Mouse (Mus musculus) CH12.LX (cell line): Measurements from ENCODE around the gene Grin3a. TPM values are rescaled to one million over a fixed set of nuclear protein-coding genes. Genes with fewer than 3 reads are reported as not detected.
"Not testable (repeated sequence)": the region's sequence is repeated elsewhere in the genome, so short reads cannot be mapped to it uniquely, and the experiment has no call there.

ENCODE experiments used
- DNase-seq: peaks from one replicate; pipeline ENCODE4 v3.0.0-alpha.2; 2013; ENCODE audit errors: extremely low read depth
- H3K27ac ChIP-seq: 2 replicates; pipeline ENCODE4 v1.5.1; 2012; ENCODE audit warnings: low read depth, mild to moderate bottlenecking, control low read depth, moderate library complexity; ENCODE audit not compliant: insufficient read depth
- H3K27me3 ChIP-seq: replicated peaks from 2 replicates; pipeline ENCODE3; 2012; ENCODE audit warnings: inconsistent platforms
- H3K36me3 ChIP-seq, 2 experiments: replicated peaks in 1 of 2; 2 replicates each; pipeline versions ENCODE3 to v1.6.1; 2012; ENCODE audit warnings: inconsistent platforms in 1 of 2, low read length in 1 of 2, mild to moderate bottlenecking in 1 of 2, mixed read lengths in 1 of 2, moderate library complexity in 1 of 2; ENCODE audit not compliant: control insufficient read depth in 1 of 2, insufficient read depth in 1 of 2
- H3K4me1 ChIP-seq, 2 experiments: 2 replicates each; pipeline ENCODE4 v1.6.1; 2012; ENCODE audit warnings: inconsistent platforms in 1 of 2, moderate library complexity in 1 of 2; ENCODE audit not compliant: insufficient read depth in 2 of 2, control insufficient read depth in 1 of 2
- H3K4me2 ChIP-seq: 2 replicates; pipeline ENCODE4 v1.6.1; 2012; ENCODE audit warnings: low read depth, mild to moderate bottlenecking, control low read depth; ENCODE audit not compliant: poor library complexity, insufficient read depth, severe bottlenecking
- H3K4me3 ChIP-seq, 3 experiments: fragments of 150-350 bp in 1 of 3; sonication (generic) in 1 of 3; replicated peaks in 1 of 3; 2 replicates each; pipeline versions ENCODE3 to v1.5.1; 2011 to 2012; ENCODE audit warnings: low read depth in 2 of 3, low read length in 2 of 3, mild to moderate bottlenecking in 2 of 3, moderate library complexity in 2 of 3, control low read depth in 1 of 3, improper control_type of control experiment in 1 of 3, inconsistent platforms in 1 of 3, mixed read lengths in 1 of 3; ENCODE audit not compliant: poor library complexity in 1 of 3
- H3K79me2 ChIP-seq: replicated peaks from 2 replicates; pipeline ENCODE4 v1.6.1; 2012; ENCODE audit warnings: mild to moderate bottlenecking, moderate library complexity; ENCODE audit not compliant: control insufficient read depth, poor library complexity, insufficient read depth, severe bottlenecking; ENCODE audit errors: extremely low read depth
- H3K9ac ChIP-seq: 2 replicates; pipeline ENCODE4 v1.6.1; 2012; ENCODE audit warnings: low read depth, mild to moderate bottlenecking, control low read depth, moderate library complexity; ENCODE audit not compliant: insufficient read depth
- H3K9me3 ChIP-seq: replicated peaks from 2 replicates; pipeline ENCODE3; 2012; ENCODE audit warnings: low read length, inconsistent platforms, mixed read lengths
- SMC3 ChIP-seq: IDR thresholded peaks from 2 replicates; pipeline ENCODE4 v1.6.1; 2011; ENCODE audit warnings: low read depth, low read length, improper control_type of control experiment
- TBP ChIP-seq: conservative IDR thresholded peaks from 2 replicates; pipeline ENCODE4 v1.6.1; 2011; ENCODE audit warnings: low read depth, low read length, improper control_type of control experiment
- UBTF ChIP-seq: IDR thresholded peaks from 2 replicates; pipeline ENCODE4 v1.6.1; 2012; ENCODE audit warnings: low read depth, mild to moderate bottlenecking, inconsistent platforms, low read length, improper control_type of control experiment, moderate library complexity
- dilution Hi-C: fragments of 300-500 bp; cut with MboI; formaldehyde crosslinking; loops from 2 replicates; pipeline ENCODE4 v1.14.3; 2020; ENCODE audit warnings: low sequenced_read_pairs; ENCODE audit not compliant: extremely low pct_unique_long_range_greater_than_20kb, extremely low pct_ligation_motif_present
- in situ Hi-C: fragments of 300-500 bp; cut with MboI; formaldehyde crosslinking; loops from 3 replicates; pipeline ENCODE4 v1.14.3; 2019; ENCODE audit warnings: low sequenced_read_pairs, low pct_ligation_motif_present, low pct_unique_long_range_greater_than_20kb, mixed read lengths
- polyA plus RNA-seq: library from polyadenylated mRNA; unstranded; fragments of >175 nt; gene quantifications from 2 replicates; pipeline ENCODE4 v1.2.1, GENCODE M21; 2012; ENCODE audit warnings: low read depth; ENCODE audit not compliant: insufficient read length
- total RNA-seq, 2 experiments: library from RNA; depleted of rRNA; stranded (reverse); fragments of 300-350 nt in 1 of 2; fragments of >200 nt in 1 of 2; gene quantifications; 2 replicates each; pipeline ENCODE4 v1.2.3; 2012 to 2014

The Grin3a gene
- total and polyA plus RNA-seq, 3 experiments = 0.06 TPM; not detected in 2

DNA sequence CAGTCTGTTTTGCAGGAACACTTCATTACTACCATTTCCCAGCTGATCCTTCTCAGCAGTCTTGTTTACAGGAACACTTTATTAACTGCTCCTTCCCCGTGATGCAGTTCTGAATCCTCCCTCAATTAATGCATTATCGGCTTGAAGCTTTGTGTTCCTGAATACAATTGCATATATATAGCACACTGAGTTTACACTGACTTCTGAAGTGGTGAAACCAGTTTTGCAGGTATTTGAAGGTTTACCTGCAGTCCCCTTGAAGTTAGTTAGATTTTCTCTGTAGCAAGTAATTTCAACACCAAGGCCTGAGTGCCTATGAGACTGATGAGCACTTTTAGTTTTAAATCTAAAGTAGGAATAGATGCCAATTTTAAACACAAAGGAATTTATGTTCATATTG lies 223.3 kb downstream of the Grin3a start:
- dilution Hi-C loops = no loop called here
- TF ChIP-seq SMC3 (no peak), UBTF (no peak)

DNA sequence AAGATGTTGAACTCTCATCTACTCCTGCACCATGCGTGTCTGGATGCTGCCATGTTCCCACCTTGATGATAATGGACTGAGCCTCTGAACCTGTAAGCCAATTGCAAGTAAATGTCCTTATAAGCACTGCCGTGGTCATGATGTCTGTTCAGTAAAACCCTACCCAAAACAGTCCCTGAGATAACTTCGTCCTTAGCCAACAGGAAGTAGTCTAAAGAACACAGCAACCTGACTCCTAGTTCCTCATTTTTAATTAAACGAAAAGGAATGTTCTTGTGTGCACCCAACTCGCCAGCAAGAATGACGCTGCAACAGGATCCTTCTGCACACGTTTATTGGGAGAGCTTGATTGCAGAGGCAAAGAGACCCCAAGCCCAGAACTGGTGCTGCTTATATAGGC lies 225.7 kb downstream of the Grin3a start:
- H3K27ac ChIP-seq, H3K79me2 ChIP-seq, dilution Hi-C loops, DNase-seq, H3K27me3 ChIP-seq, H3K36me3 ChIP-seq, H3K4me1 ChIP-seq, H3K9me3 ChIP-seq, H3K4me3 ChIP-seq, H3K9ac ChIP-seq, H3K4me2 ChIP-seq: not testable (repeated sequence)
- in situ Hi-C loops = loop anchor here (10.0 kb wide), 1 partner anchor 55 kb away; no protein-coding TSS in a partner anchor

More for the DNA sequence above, 223.3 kb downstream of the Grin3a start:
- no peaks in the 10 kb centered on the region for H3K79me2 ChIP-seq
- H3K36me3 ChIP-seq = no peaks in the 10 kb centered on the region
- H3K9me3 ChIP-seq = no peaks in the 10 kb centered on the region
- in situ Hi-C loops = loop anchor here (10.0 kb wide), 1 partner anchor 57 kb away; no protein-coding TSS in a partner anchor
- peaks cover 0 to 13% of the 10 kb centered on the region in 2 experiments; a peak in 2 of 4 replicates for H3K4me1 ChIP-seq
- H3K4me2 ChIP-seq = no peak overlapping the region
- no peaks in the 10 kb centered on the region for H3K27me3 ChIP-seq
- H3K4me3 ChIP-seq = no peak overlapping the region
- no peak overlapping the region for H3K27ac ChIP-seq
- DNase-seq = no peak
- H3K9ac ChIP-seq = no peak overlapping the region

DNA sequence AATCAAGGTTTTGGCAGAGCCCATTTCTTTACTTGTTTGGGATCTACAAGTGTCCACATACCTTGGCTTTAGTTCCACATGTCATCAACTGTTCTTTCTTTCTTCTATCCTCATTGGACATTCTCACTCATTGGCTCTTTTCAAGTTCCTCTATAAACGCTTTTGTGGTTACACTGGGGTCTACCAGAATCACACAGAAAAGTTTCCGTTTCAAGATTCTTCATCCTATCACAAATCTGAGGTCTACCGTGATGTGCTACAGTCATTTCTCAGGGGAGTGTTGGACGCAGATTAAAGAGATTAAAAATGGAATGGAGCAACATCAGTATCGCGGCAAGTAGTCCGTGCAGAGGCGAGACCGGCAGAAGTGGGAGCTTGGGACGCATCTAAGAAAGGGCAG lies 228.6 kb downstream of the Grin3a start:
- Histone ChIP-seq H3K4me3 (no peak overlapping the region), H3K36me3 (no peaks in the 10 kb centered on the region), H3K27ac (no peak overlapping the region), H3K4me1 (peaks cover 0 to 12% of the 10 kb centered on the region in 2 experiments; a peak in 2 of 4 replicates), H3K9ac (no peak overlapping the region), H3K9me3 (no peaks in the 10 kb centered on the region), H3K27me3 (no peaks in the 10 kb centered on the region), H3K4me2 (no peak overlapping the region), H3K79me2 (no peaks in the 10 kb centered on the region)
- in situ Hi-C loops (no loop called here), dilution Hi-C loops (no loop called here)
- DNase-seq = no peak
- TF ChIP-seq TBP = no peak

Other genes with a start within 250 kb of the Grin3a start
- 0.13 TPM in 1 of 2 replicates, not detected in the other for gene Tmem246, start 247.9 kb downstream of the Grin3a start, total RNA-seq (2012; rRNA removed)
- 0.22 and 0.24 TPM in 2 replicates for gene Tmem246, start 247.9 kb downstream of the Grin3a start, total RNA-seq (2014; rRNA removed)
- gene Tmem246, start 247.9 kb downstream of the Grin3a start, polyA plus RNA-seq = 0.19 and 0.49 TPM in 2 replicates
- gene Rnf20, start 213.7 kb downstream of the Grin3a start, total RNA-seq (2012; rRNA removed) = 47.9 and 58.7 TPM in 2 replicates
- 50.6 and 54.0 TPM in 2 replicates for gene Rnf20, start 213.7 kb downstream of the Grin3a start, total RNA-seq (2014; rRNA removed)
- 61.5 and 62.6 TPM in 2 replicates for gene Rnf20, start 213.7 kb downstream of the Grin3a start, polyA plus RNA-seq
- gene Ppp3r2, start 163.7 kb downstream of the Grin3a start, total RNA-seq (2012; rRNA removed) = not detected in 2 replicates
- not detected in 2 replicates for gene Ppp3r2, start 163.7 kb downstream of the Grin3a start, total RNA-seq (2014; rRNA removed)
- not detected in 2 replicates for gene Ppp3r2, start 163.7 kb downstream of the Grin3a start, polyA plus RNA-seq